Mouse (Mus musculus) liver, adult 2 months (tissue): ENCODE results near the gene Zbtb43.

ENCODE experiments used
- CTCF ChIP-seq: fragments of 200-500 bp; IDR thresholded peaks from 2 replicates; pipeline ENCODE4 v1.5.1; 2011; ENCODE audit warnings: low read depth, low read length, control low read depth
- POLR2A ChIP-seq: fragments of 200-500 bp; IDR thresholded peaks from 2 replicates; pipeline ENCODE4 v1.6.1; 2011; ENCODE audit warnings: low read length, control low read depth; ENCODE audit not compliant: insufficient read depth; ENCODE audit errors: extremely low read depth

- TF ChIP-seq CTCF (no peak), POLR2A (no peak)
These were observed 31.2 kb downstream of the Zbtb43 start for GRCm38 (mm10) chr2:33437184-33437583.
